Mouse (Mus musculus) lung, adult 2 months (tissue): ENCODE data around the gene Adgrl3.

Experiments
- CTCF ChIP-seq: fragments of 200-500 bp; IDR thresholded peaks from 2 replicates; pipeline ENCODE4 v1.5.1; 2011; ENCODE audit warnings: mild to moderate bottlenecking, low read length, control low read depth; ENCODE audit not compliant: insufficient read depth
- POLR2A ChIP-seq: fragments of 200-500 bp; IDR thresholded peaks from 2 replicates; pipeline ENCODE4 v1.6.1; 2011; ENCODE audit warnings: low read depth, mild to moderate bottlenecking, control low read depth, low read length, borderline replicate concordance; ENCODE audit errors: extremely low read depth

GRCm38 (mm10) chr5:81518720-81519496 is 499.0 kb downstream of the Adgrl3 start:
- TF ChIP-seq POLR2A (no peak), CTCF (no peak)
